Mouse (Mus musculus) myocyte (in vitro differentiated cells): Measurements from ENCODE around the gene Gria3. TPM values are rescaled to one million over a fixed set of nuclear protein-coding genes. Genes with fewer than 3 reads are reported as not detected.

ENCODE experiments used
- H3K27me3 ChIP-seq: one replicate; pipeline ENCODE4 v1.6.1; 2011; ENCODE audit not compliant: control insufficient read depth, insufficient read depth, insufficient read length
- H3K36me3 ChIP-seq: one replicate; pipeline ENCODE4 v1.6.1; 2011; ENCODE audit not compliant: control insufficient read depth, insufficient read depth
- H3K4me2 ChIP-seq: one replicate; pipeline ENCODE4 v1.6.1; 2011; ENCODE audit warnings: low read depth, control low read depth
- H3K4me3 ChIP-seq: one replicate; pipeline ENCODE4 v1.5.1; 2011; ENCODE audit warnings: mild to moderate bottlenecking, control low read depth, moderate library complexity
- H3K79me2 ChIP-seq: one replicate; pipeline ENCODE4 v1.6.1; 2011; ENCODE audit not compliant: control insufficient read depth, insufficient read depth
- H3ac ChIP-seq: one replicate; pipeline ENCODE4 v1.6.1; 2011; ENCODE audit not compliant: control insufficient read depth, insufficient read length
- CEBPB ChIP-seq: IDR thresholded peaks from 2 replicates; pipeline ENCODE4 v1.6.1; 2011; ENCODE audit warnings: mild to moderate bottlenecking, moderate library complexity; ENCODE audit not compliant: poor library complexity, insufficient read depth, severe bottlenecking
- E2F4 ChIP-seq: IDR thresholded peaks from one replicate; pipeline ENCODE4 v1.6.1; 2011; ENCODE audit warnings: mild to moderate bottlenecking, control low read depth, moderate library complexity; ENCODE audit not compliant: insufficient read depth
- MAX ChIP-seq: IDR thresholded peaks from one replicate; pipeline ENCODE4 v1.6.1; 2011; ENCODE audit warnings: low read depth, mild to moderate bottlenecking, control low read depth
- MYOD1 ChIP-seq, 3 experiments: IDR thresholded peaks; one replicate each; pipeline ENCODE4 v1.6.1; 2011; ENCODE audit warnings: control low read depth in 2 of 3, low read depth in 2 of 3, mild to moderate bottlenecking in 2 of 3, moderate library complexity in 1 of 3; ENCODE audit not compliant: insufficient read length in 2 of 3, control insufficient read depth in 1 of 3
- MYOG ChIP-seq, 3 experiments: IDR thresholded peaks; one replicate each; pipeline ENCODE4 v1.6.1; 2011; ENCODE audit warnings: control low read depth in 2 of 3, low read depth in 2 of 3, mild to moderate bottlenecking in 2 of 3; ENCODE audit not compliant: insufficient read length in 2 of 3, control insufficient read depth in 1 of 3, insufficient read depth in 1 of 3
- POLR2A ChIP-seq: IDR thresholded peaks from one replicate; pipeline ENCODE4 v1.6.1; 2011; ENCODE audit warnings: low read depth, mild to moderate bottlenecking, control low read depth, moderate library complexity; ENCODE audit not compliant: insufficient read length
- POLR2AphosphoS2 ChIP-seq: IDR thresholded peaks from one replicate; pipeline ENCODE4 v1.6.1; 2011; ENCODE audit warnings: low read depth, control low read depth; ENCODE audit not compliant: insufficient read length
- REST ChIP-seq: IDR thresholded peaks from one replicate; pipeline ENCODE4 v1.6.1; 2011; ENCODE audit warnings: mild to moderate bottlenecking, control low read depth, moderate library complexity; ENCODE audit not compliant: insufficient read depth, insufficient read length
- SRF ChIP-seq: IDR thresholded peaks from one replicate; pipeline ENCODE4 v1.6.1; 2011; ENCODE audit warnings: low read depth; ENCODE audit not compliant: control insufficient read depth, insufficient read length
- TCF12 ChIP-seq: IDR thresholded peaks from one replicate; pipeline ENCODE4 v1.6.1; 2011; ENCODE audit warnings: mild to moderate bottlenecking, control low read depth; ENCODE audit not compliant: poor library complexity, insufficient read depth, severe bottlenecking
- TCF3 ChIP-seq: IDR thresholded peaks from one replicate; pipeline ENCODE4 v1.6.1; 2011; ENCODE audit warnings: low read depth, control low read depth; ENCODE audit not compliant: insufficient read length
- USF1 ChIP-seq: IDR thresholded peaks from one replicate; pipeline ENCODE4 v1.6.1; 2011; ENCODE audit warnings: low read depth, mild to moderate bottlenecking, control low read depth, moderate library complexity
- polyA plus RNA-seq: library from polyadenylated mRNA; unstranded; fragments of >200 nt; fragmentation: generic; extraction: Trizol; gene quantifications from one replicate; pipeline ENCODE4 v1.2.1, GENCODE M21; 2012; ENCODE audit warnings: missing spikeins

Gene Gria3
- polyA plus RNA-seq, 1 experiment: 0.01 TPM

- H3K27me3 ChIP-seq: no peaks in the 10 kb centered on the region
- no peak for TF ChIP-seq MAX
- no peak for TF ChIP-seq TCF3
- no peak for TF ChIP-seq USF1
- TF ChIP-seq POLR2AphosphoS2: no peak
- TF ChIP-seq MYOG (IDR thresholded peaks at IDR 0.05; ENCODE audit: control insufficient read depth in 1 of 3, insufficient read depth in 1 of 3, insufficient read length in 2 of 3, low read depth in 2 of 3): no peak
- TF ChIP-seq TCF12: no peak
- TF ChIP-seq CEBPB: no peak
- no peak for TF ChIP-seq MYOD1 (IDR thresholded peaks at IDR 0.05; ENCODE audit: control insufficient read depth in 1 of 3, insufficient read length in 2 of 3, low read depth in 2 of 3)
- no peak for TF ChIP-seq SRF
- TF ChIP-seq E2F4: no peak
- TF ChIP-seq REST: no peak
- no peak for TF ChIP-seq POLR2A
- no peak overlapping the region for H3K4me2 ChIP-seq
- no peak overlapping the region for H3ac ChIP-seq
- H3K79me2 ChIP-seq: no peaks in the 10 kb centered on the region
- no peak overlapping the region for H3K4me3 ChIP-seq
- H3K36me3 ChIP-seq: no peaks in the 10 kb centered on the region
Measured at GRCm38 (mm10) chrX:41587692-41588091, 187.0 kb downstream of the Gria3 start.

DNA sequence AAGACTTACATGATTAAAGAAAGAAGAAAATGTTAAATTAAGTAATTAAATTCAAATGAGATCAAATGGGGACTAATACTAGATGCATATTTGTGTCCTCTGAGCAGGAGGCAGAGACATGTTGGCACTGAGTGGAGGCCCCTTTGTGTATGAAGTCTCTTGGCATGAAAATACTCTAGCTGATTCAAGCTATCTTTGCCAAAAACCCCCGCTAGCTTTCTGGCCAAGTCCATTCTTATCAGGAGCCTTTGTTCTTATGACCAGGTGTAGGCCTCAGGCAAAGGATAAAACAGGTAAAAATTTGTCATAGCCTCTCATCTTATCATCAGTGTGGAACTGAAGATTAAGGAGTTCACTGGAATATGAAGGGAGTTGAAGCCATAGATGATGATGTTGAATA, 206.5 kb downstream of the Gria3 start:
- Histone ChIP-seq H3K36me3 (no peaks in the 10 kb centered on the region), H3K4me2 (no peak overlapping the region), H3K27me3 (no peaks in the 10 kb centered on the region), H3K79me2 (no peaks in the 10 kb centered on the region), H3ac (no peak overlapping the region), H3K4me3 (no peak overlapping the region)
- no peak for TF ChIP-seq MYOD1 (IDR thresholded peaks at IDR 0.05; ENCODE audit: control insufficient read depth in 1 of 3, insufficient read length in 2 of 3, low read depth in 2 of 3)
- TF ChIP-seq REST: no peak
- no peak for TF ChIP-seq MYOG (IDR thresholded peaks at IDR 0.05; ENCODE audit: control insufficient read depth in 1 of 3, insufficient read depth in 1 of 3, insufficient read length in 2 of 3, low read depth in 2 of 3)
- TF ChIP-seq MAX: no peak

GRCm38 (mm10) chrX:41614920-41615319, 214.3 kb downstream of the Gria3 start:
- Histone ChIP-seq H3K27me3 (no peaks in the 10 kb centered on the region), H3K4me2 (no peak overlapping the region), H3K4me3 (no peak overlapping the region), H3ac (no peak overlapping the region), H3K36me3 (no peaks in the 10 kb centered on the region), H3K79me2 (no peaks in the 10 kb centered on the region)
- TF ChIP-seq POLR2A: no peak
- TF ChIP-seq POLR2AphosphoS2: no peak
- TF ChIP-seq REST: no peak

DNA sequence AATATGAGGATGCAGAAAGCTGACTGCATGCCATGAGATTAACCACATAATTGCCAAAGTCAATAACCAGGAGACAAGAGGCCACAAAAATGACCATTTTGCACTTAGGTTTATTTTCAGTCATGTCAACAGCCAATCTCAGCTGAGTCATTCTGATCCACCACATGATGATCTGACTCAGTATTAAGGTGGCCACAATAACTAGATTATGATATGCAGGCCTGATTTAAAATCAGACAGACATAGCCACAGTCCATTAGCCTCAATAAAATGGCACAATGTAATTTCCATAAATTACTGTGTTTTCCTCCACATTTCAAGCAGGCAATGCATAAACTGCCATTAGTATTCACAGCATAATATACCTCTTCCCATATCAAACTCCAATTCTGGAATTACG, 216.3 kb downstream of the Gria3 start:
- Histone ChIP-seq H3K27me3 (no peaks in the 10 kb centered on the region), H3K4me3 (no peak overlapping the region), H3K4me2 (no peak overlapping the region), H3K36me3 (no peaks in the 10 kb centered on the region), H3K79me2 (no peaks in the 10 kb centered on the region), H3ac (no peak overlapping the region)
- TF ChIP-seq CEBPB (no peak), USF1 (no peak)

DNA sequence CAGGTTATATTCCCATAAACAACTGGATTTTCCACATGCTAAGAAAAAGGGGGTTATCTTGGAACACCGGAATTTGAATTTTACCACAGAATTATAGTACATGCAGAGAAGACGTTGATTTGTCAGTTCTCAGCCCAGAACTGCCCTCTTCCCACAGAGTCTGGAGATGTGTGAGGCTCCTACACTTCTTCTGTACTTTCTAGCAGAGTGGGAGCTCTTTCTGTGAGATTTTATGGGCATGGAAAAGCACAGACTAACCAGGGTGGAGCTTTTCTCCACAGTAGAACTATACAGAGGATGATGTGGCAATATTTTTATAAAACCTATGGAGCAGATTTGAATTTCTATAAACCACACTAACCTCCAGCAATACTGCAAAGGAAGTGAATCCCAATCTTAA, 217.7 kb downstream of the Gria3 start:
- TF ChIP-seq POLR2A: no peak
- no peak for TF ChIP-seq CEBPB
- TF ChIP-seq SRF: no peak
- no peak for TF ChIP-seq TCF12
- no peak for TF ChIP-seq E2F4
- no peak for TF ChIP-seq MYOD1 (IDR thresholded peaks at IDR 0.05; ENCODE audit: control insufficient read depth in 1 of 3, insufficient read length in 2 of 3, low read depth in 2 of 3)
- no peak for TF ChIP-seq USF1
- TF ChIP-seq REST: no peak
- no peak for TF ChIP-seq MAX
- no peak for TF ChIP-seq MYOG (IDR thresholded peaks at IDR 0.05; ENCODE audit: control insufficient read depth in 1 of 3, insufficient read depth in 1 of 3, insufficient read length in 2 of 3, low read depth in 2 of 3)
- no peak for TF ChIP-seq TCF3
- no peak for TF ChIP-seq POLR2AphosphoS2
- Histone ChIP-seq H3K4me3 (no peak overlapping the region), H3K27me3 (no peaks in the 10 kb centered on the region), H3K79me2 (no peaks in the 10 kb centered on the region), H3K36me3 (no peaks in the 10 kb centered on the region), H3ac (no peak overlapping the region), H3K4me2 (no peak overlapping the region)

DNA sequence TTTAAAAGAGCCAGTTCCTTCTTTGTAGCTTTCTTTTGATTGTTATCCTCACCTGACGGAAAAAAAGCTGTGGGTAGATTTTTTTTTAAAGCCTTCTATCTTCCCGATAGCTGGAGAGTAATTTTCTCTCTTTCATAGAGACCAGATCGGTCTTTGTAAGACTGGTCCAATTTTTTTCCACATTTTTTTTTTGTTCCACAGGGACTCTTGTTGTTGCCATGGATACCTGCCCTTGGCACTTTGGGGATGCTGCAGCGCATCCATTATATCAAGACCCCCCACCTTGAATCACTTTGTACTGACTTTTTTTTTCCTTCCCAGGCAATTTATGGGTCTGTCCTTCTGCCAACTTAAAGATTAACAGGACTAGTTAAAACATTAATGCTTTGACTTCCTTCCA, 232.9 kb downstream of the Gria3 start:
- H3K79me2 ChIP-seq: no peaks in the 10 kb centered on the region
- no peaks in the 10 kb centered on the region for H3K36me3 ChIP-seq
- H3K4me2 ChIP-seq: no peak overlapping the region
- no peaks in the 10 kb centered on the region for H3K27me3 ChIP-seq
- H3K4me3 ChIP-seq: no peak overlapping the region
- H3ac ChIP-seq: no peak overlapping the region
- no peak for TF ChIP-seq USF1
- TF ChIP-seq MYOG (IDR thresholded peaks at IDR 0.05; ENCODE audit: control insufficient read depth in 1 of 3, insufficient read depth in 1 of 3, insufficient read length in 2 of 3, low read depth in 2 of 3): no peak
- no peak for TF ChIP-seq MYOD1 (IDR thresholded peaks at IDR 0.05; ENCODE audit: control insufficient read depth in 1 of 3, insufficient read length in 2 of 3, low read depth in 2 of 3)
- no peak for TF ChIP-seq POLR2AphosphoS2
- no peak for TF ChIP-seq TCF12
- TF ChIP-seq CEBPB: no peak
- no peak for TF ChIP-seq REST
- no peak for TF ChIP-seq TCF3
- no peak for TF ChIP-seq MAX
- no peak for TF ChIP-seq SRF
